Mouse (Mus musculus) activated CD4-positive, CD25-positive, alpha-beta regulatory T cell (primary cell): ENCODE measurements around the gene Psmc6. TPM values are rescaled to one million over a fixed set of nuclear protein-coding genes. Genes with fewer than 3 reads are reported as not detected.

Experiments used
- polyA plus RNA-seq, 2 experiments: library from polyadenylated mRNA; unstranded; fragments of 100-300 nt; shearing (Covaris generic); gene quantifications; one replicate each; pipeline ENCODE4 v1.2.1; 2017

Gene Psmc6
- polyA plus RNA-seq = 100 to 1,000 TPM; 124 to 171 TPM

GRCm38 (mm10) chr14:45329589-45330181 lies at the start of gene Psmc6:
Psmc6 (plus strand) TSS chr14:45329788.

GRCm38 (mm10) chr14:45318426-45319236 lies 11.0 kb upstream of the Psmc6 start, which contains the start of gene Ero1l:
Ero1l (minus strand) TSS chr14:45318771.

GRCm38 (mm10) chr14:45350931-45351859 lies 21.6 kb downstream of the Psmc6 start, which contains the start of gene Styx:
Styx (plus strand) TSS chr14:45351093.

Other genes starting within 250 kb of the Psmc6 start
- gene Gpr137c, start 110.1 kb upstream of the Psmc6 start, polyA plus RNA-seq = 1 to 10 TPM in 1 of 2 experiments, under 1 TPM in 1; 0.63 to 2.6 TPM
- gene Txndc16, start 109.5 kb upstream of the Psmc6 start, polyA plus RNA-seq = 10 to 100 TPM; 12.6 to 14.3 TPM
- gene Ero1l, start 11.0 kb upstream of the Psmc6 start, polyA plus RNA-seq = 10 to 100 TPM; 51.3 to 71.4 TPM
- 1 to 10 TPM; 6.5 to 8.1 TPM for gene Styx, start 21.3 kb downstream of the Psmc6 start, polyA plus RNA-seq
- gene Gnpnat1, start 75.1 kb downstream of the Psmc6 start, polyA plus RNA-seq = 10 to 100 TPM; 67.7 to 74.1 TPM
- under 1 TPM; 0.23 to 0.44 TPM for gene Fermt2, start 200.3 kb downstream of the Psmc6 start, polyA plus RNA-seq